8 mouse cellular contexts compared by ENCODE assay signal in genomic region chr6:125090341-125091085, GRCm38 (mm10). TPM values are rescaled to one million over a fixed set of nuclear protein-coding genes. Genes with fewer than 3 reads are reported as not detected.
DNase-seq lines count a peak whose midpoint lies in the region; ATAC-seq and TF ChIP-seq lines count a peak whose summit lies in the region.

No protein-coding gene starts in this region.

- in situ Hi-C loops in ES-E14 (cut with MboI; ENCODE audit: low sequenced_read_pairs in 2 of 2, unreplicated experiment in 2 of 2) = no loop called here

- WGBS in heart, embryonic 12.5 days = 59% methylated on average over 10 of the region's 10 CpGs
- WGBS in forebrain, embryonic 15.5 days = 46% methylated on average over 10 of the region's 10 CpGs
- 58% methylated on average over 10 of the region's 10 CpGs for WGBS in liver, embryonic 16.5 days (ENCODE audit: insufficient replicate concordance)

- H3K4me1 ChIP-seq in heart, embryonic 12.5 days (replicated peaks) = peaks cover 31% of the 10 kb centered on the region
- H3K4me1 ChIP-seq in ES-E14 (ENCODE audit: control insufficient read depth in 2 of 2, insufficient read depth in 2 of 2, low read length in 2 of 2, poor library complexity in 1 of 2) = peaks cover 0 to 25% of the 10 kb centered on the region in 2 experiments; a peak in 3 of 4 replicates
- H3K4me1 ChIP-seq in forebrain, embryonic 15.5 days = peaks cover 27% of the 10 kb centered on the region
- peaks cover 33% of the 10 kb centered on the region for H3K4me1 ChIP-seq in liver, embryonic 16.5 days (ENCODE audit: control insufficient read depth, low read depth, low read length)

- peak overlapping the region; percentile 57 for H3K9ac ChIP-seq in heart, embryonic 12.5 days
- H3K9ac ChIP-seq in ES-E14 (ENCODE audit: insufficient read depth, low read depth, low read length, poor library complexity, severe bottlenecking) = peak overlapping the region; percentile 38; the same call in 1 of the 2 replicates
- peak overlapping the region; percentile 17; the same call in 1 of the 2 replicates for H3K9ac ChIP-seq in forebrain, embryonic 15.5 days (replicated peaks)
- H3K9ac ChIP-seq in liver, embryonic 16.5 days (ENCODE audit: low read depth, low read length) = peak overlapping the region; percentile 49; the same call in 1 of the 2 replicates

- ATAC-seq in heart, embryonic 12.5 days (ENCODE audit: insufficient number of reproducible peaks, low FRiP score) = no peak
- ATAC-seq in forebrain, embryonic 15.5 days (replicated peaks) = peak; percentile 0; the same call in 1 of the 2 replicates
- ATAC-seq in liver, embryonic 16.5 days (ENCODE audit: low read depth) = no peak

- H3K4me3 ChIP-seq in heart, embryonic 12.5 days = peak overlapping the region; percentile 25; the same call in 1 of the 2 replicates
- peak overlapping the region; percentile 44 to 49 for H3K4me3 ChIP-seq in ES-E14 (ENCODE audit: insufficient read depth in 1 of 2, low read depth in 1 of 2, low read length in 2 of 2, poor library complexity in 1 of 2, severe bottlenecking in 1 of 2)
- H3K4me3 ChIP-seq in forebrain, embryonic 15.5 days = peak overlapping the region; percentile 4; the same call in 1 of the 2 replicates
- peak overlapping the region; percentile 22 for H3K4me3 ChIP-seq in liver, embryonic 16.5 days (ENCODE audit: low read depth, low read length)

- H3K27ac ChIP-seq in heart, embryonic 12.5 days (ENCODE audit: poor library complexity, severe bottlenecking) = peak overlapping the region; percentile 87
- peak overlapping the region; percentile 85; the same call in 1 of the 2 replicates for H3K27ac ChIP-seq in ES-E14 (ENCODE audit: insufficient read depth, low read depth, low read length, poor library complexity, severe bottlenecking)
- H3K27ac ChIP-seq in forebrain, embryonic 15.5 days (replicated peaks) = peak overlapping the region; percentile 94
- peak overlapping the region; percentile 80 for H3K27ac ChIP-seq in liver, embryonic 16.5 days (ENCODE audit: low read length)

- no peaks in the 10 kb centered on the region for H3K27me3 ChIP-seq in heart, embryonic 12.5 days (replicated peaks)
- H3K27me3 ChIP-seq in forebrain, embryonic 15.5 days = no peaks in the 10 kb centered on the region
- no peaks in the 10 kb centered on the region for H3K27me3 ChIP-seq in liver, embryonic 16.5 days (ENCODE audit: control insufficient read depth, insufficient read depth, low read depth, low read length)

- no peaks in the 10 kb centered on the region for H3K9me3 ChIP-seq in heart, embryonic 12.5 days (replicated peaks)
- H3K9me3 ChIP-seq in ES-E14 (ENCODE audit: control insufficient read depth, insufficient read depth, low read depth, low read length) = no peaks in the 10 kb centered on the region
- H3K9me3 ChIP-seq in forebrain, embryonic 15.5 days = no peaks in the 10 kb centered on the region
- H3K9me3 ChIP-seq in liver, embryonic 16.5 days (replicated peaks; ENCODE audit: control insufficient read depth, low read length) = no peaks in the 10 kb centered on the region

- H3K36me3 ChIP-seq in heart, embryonic 12.5 days = no peaks in the 10 kb centered on the region
- no peaks in the 10 kb centered on the region for H3K36me3 ChIP-seq in ES-E14 (ENCODE audit: control insufficient read depth, insufficient read depth, low read length, poor library complexity, severe bottlenecking)
- H3K36me3 ChIP-seq in forebrain, embryonic 15.5 days = no peaks in the 10 kb centered on the region
- H3K36me3 ChIP-seq in liver, embryonic 16.5 days (ENCODE audit: control insufficient read depth, insufficient read depth) = no peaks in the 10 kb centered on the region

- peak overlapping the region; percentile 65 for H3K4me2 ChIP-seq in heart, embryonic 12.5 days
- peak overlapping the region; percentile 45 for H3K4me2 ChIP-seq in forebrain, embryonic 15.5 days (replicated peaks)
- peak overlapping the region; percentile 71 for H3K4me2 ChIP-seq in liver, embryonic 16.5 days (ENCODE audit: low read depth, low read length)

- DNase-seq in heart, adult 8-10 months (ENCODE audit: low spot score) = no peak
- DNase-seq in ES-E14 (ENCODE audit: low read depth, low spot score) = no peak
- DNase-seq in embryo, embryonic 11 days = no peak
- no peak for DNase-seq in adipocyte (ENCODE audit: low spot score)
- no peak for DNase-seq in spleen, postnatal 36 days (ENCODE audit: low spot score in 2 of 2)

TF ChIP-seq in ES-E14, 5 proteins besides CTCF, POLR2A, EP300 and RAD21:
- TF ChIP-seq MAFK (IDR thresholded peaks at IDR 0.05; ENCODE audit: insufficient read depth, low read depth, low read length) = no peak
- TF ChIP-seq HCFC1 (IDR thresholded peaks at IDR 0.05; ENCODE audit: borderline replicate concordance, insufficient read depth, low read length) = no peak
- TF ChIP-seq ZC3H11A (IDR thresholded peaks at IDR 0.05; ENCODE audit: borderline replicate concordance, low read depth, low read length) = no peak
- no peak for TF ChIP-seq ZNF384 (IDR thresholded peaks at IDR 0.05; ENCODE audit: low read depth, low read length)
- no peak for TF ChIP-seq CHD2 (IDR thresholded peaks at IDR 0.05; ENCODE audit: low read depth, low read length)

RNA-seq across cellular contexts. Expression of gene Chd4, which starts 5.3 kb away (rescaled TPM):
- polyA plus RNA-seq in heart, embryonic 12.5 days (2016; fragmentation: Nextera tagmentation; extraction: Ambion mirVana) = 76.2 and 77.3 TPM in 2 replicates
- total RNA-seq in heart, adult 8-10 months (2022) = 100 to 1,000 TPM; 100 to 126 (median 113) TPM
- 344 and 351 TPM in 2 replicates for total RNA-seq in ES-E14 (2012; rRNA removed)
- polyA plus RNA-seq in forebrain, embryonic 15.5 days (2015; fragmentation: Nextera tagmentation; extraction: Ambion mirVana) = 98.9 and 112 TPM in 2 replicates
- 18.2 and 22.9 TPM in 2 replicates for polyA plus RNA-seq in liver, embryonic 16.5 days (2015; fragmentation: Nextera tagmentation; extraction: Ambion mirVana)

RNA-seq across cellular contexts. Expression of gene Lpar5, which starts 22.8 kb away (rescaled TPM):
- 0.24 and 0.31 TPM in 2 replicates for polyA plus RNA-seq in heart, embryonic 12.5 days (2016; fragmentation: Nextera tagmentation; extraction: Ambion mirVana)
- 1 to 10 TPM in 1 of 4 experiments, not detected in 3; 1.6 TPM for total RNA-seq in heart, adult 8-10 months (2022)
- 5.0 and 9.3 TPM in 2 replicates for total RNA-seq in ES-E14 (2012; rRNA removed)
- polyA plus RNA-seq in forebrain, embryonic 15.5 days (2015; fragmentation: Nextera tagmentation; extraction: Ambion mirVana) = 0.50 and 0.71 TPM in 2 replicates
- polyA plus RNA-seq in liver, embryonic 16.5 days (2015; fragmentation: Nextera tagmentation; extraction: Ambion mirVana) = 1.4 and 1.5 TPM in 2 replicates

RNA-seq across cellular contexts. Expression of gene Acrbp, which starts 41.0 kb away (rescaled TPM):
- 5.1 and 6.9 TPM in 2 replicates for polyA plus RNA-seq in heart, embryonic 12.5 days (2016; fragmentation: Nextera tagmentation; extraction: Ambion mirVana)
- 1 to 10 TPM; 1.5 to 2.6 (median 2.2) TPM for total RNA-seq in heart, adult 8-10 months (2022)
- total RNA-seq in ES-E14 (2012; rRNA removed) = 9.6 and 31.2 TPM in 2 replicates
- 21.9 and 26.2 TPM in 2 replicates for polyA plus RNA-seq in forebrain, embryonic 15.5 days (2015; fragmentation: Nextera tagmentation; extraction: Ambion mirVana)
- polyA plus RNA-seq in liver, embryonic 16.5 days (2015; fragmentation: Nextera tagmentation; extraction: Ambion mirVana) = 2.0 and 4.5 TPM in 2 replicates

RNA-seq across cellular contexts. Expression of gene Nop2, which starts 41.2 kb away (rescaled TPM):
- 55.0 and 56.2 TPM in 2 replicates for polyA plus RNA-seq in heart, embryonic 12.5 days (2016; fragmentation: Nextera tagmentation; extraction: Ambion mirVana)
- 10 to 100 TPM; 16.5 to 21.5 (median 20.3) TPM for total RNA-seq in heart, adult 8-10 months (2022)
- 159 and 174 TPM in 2 replicates for total RNA-seq in ES-E14 (2012; rRNA removed)
- polyA plus RNA-seq in forebrain, embryonic 15.5 days (2015; fragmentation: Nextera tagmentation; extraction: Ambion mirVana) = 51.1 and 51.8 TPM in 2 replicates
- 25.2 and 25.3 TPM in 2 replicates for polyA plus RNA-seq in liver, embryonic 16.5 days (2015; fragmentation: Nextera tagmentation; extraction: Ambion mirVana)

RNA-seq across cellular contexts. Expression of gene Ing4, which starts 51.0 kb away (rescaled TPM):
- polyA plus RNA-seq in heart, embryonic 12.5 days (2016; fragmentation: Nextera tagmentation; extraction: Ambion mirVana) = 76.7 and 81.8 TPM in 2 replicates
- 10 to 100 TPM; 24.7 to 27.7 (median 25.1) TPM for total RNA-seq in heart, adult 8-10 months (2022)
- total RNA-seq in ES-E14 (2012; rRNA removed) = 32.4 and 50.2 TPM in 2 replicates
- 207 and 211 TPM in 2 replicates for polyA plus RNA-seq in forebrain, embryonic 15.5 days (2015; fragmentation: Nextera tagmentation; extraction: Ambion mirVana)
- 27.6 and 32.4 TPM in 2 replicates for polyA plus RNA-seq in liver, embryonic 16.5 days (2015; fragmentation: Nextera tagmentation; extraction: Ambion mirVana)
